Mouse (Mus musculus) frontal cortex, postnatal 25 days (tissue): ENCODE data around the gene Trio.

Source experiments
- DNase-seq, 2 experiments: peaks; one replicate each; pipeline ENCODE4 v3.0.0; 2022; ENCODE audit warnings: low spot score in 2 of 2

The Trio gene

DNA sequence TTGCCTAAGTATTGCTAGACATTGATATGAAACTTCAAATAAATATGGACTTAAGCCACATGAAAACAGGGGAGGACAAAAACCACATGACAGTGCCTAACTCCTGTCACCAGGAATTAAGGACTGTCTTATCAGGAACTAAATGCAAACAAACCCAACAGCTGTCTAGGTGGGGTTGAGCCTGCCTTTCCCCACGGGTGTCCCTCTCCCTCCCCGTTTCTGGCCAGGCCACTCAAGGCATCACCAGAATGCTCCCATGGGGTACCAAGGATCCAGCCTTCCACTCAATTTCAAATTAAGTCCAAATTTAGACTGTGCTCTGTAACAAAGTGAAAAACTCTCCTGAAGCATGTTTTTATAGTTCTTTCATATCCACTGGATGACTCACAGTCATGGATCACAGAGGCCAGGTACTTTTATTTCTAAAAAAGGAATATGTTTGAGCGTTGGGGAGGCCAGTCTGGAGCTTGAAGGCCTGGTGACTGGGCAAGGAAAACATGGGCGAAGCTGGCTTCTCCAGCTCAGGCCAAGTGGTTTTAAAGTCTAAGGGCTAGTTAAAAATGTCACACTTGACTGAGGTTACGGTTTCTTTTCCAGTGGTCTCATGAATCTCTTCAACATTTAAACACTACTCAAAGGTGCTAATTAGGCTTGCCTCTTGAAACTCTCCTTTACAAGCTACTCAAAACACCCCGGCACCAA lies 33.6 kb downstream of the Trio start:
- no peak for DNase-seq

DNA sequence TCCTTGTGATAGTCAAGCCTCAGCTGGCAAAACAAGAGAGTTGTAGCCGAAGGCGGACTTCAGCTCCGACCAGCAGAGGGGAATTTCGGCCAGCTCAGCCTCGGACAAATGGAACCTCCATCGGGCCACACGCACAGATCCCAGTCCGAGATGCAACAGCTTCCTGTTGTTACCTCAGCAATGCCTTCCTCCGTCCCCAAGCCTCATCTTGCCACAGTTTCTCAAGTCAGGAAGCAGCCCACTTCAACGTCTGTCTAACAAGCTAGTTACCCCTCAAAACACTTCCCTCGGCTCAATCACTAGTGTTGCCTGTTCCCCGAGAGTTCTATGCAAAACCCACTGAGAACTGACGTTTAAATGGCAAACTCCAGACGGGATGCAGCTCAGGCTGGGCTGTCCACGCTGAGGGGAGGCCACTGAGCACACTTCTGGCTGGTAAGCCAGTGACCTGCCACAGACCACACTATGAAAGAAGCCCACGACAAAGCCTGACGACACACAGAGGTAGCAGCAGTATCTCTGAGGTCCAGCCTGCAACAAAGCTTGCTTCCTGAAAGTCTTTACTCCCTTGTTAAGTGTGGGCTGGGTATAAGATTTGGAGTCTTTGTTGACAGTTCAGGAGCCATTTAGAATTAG lies 34.5 kb downstream of the Trio start:
- no peak for DNase-seq

DNA sequence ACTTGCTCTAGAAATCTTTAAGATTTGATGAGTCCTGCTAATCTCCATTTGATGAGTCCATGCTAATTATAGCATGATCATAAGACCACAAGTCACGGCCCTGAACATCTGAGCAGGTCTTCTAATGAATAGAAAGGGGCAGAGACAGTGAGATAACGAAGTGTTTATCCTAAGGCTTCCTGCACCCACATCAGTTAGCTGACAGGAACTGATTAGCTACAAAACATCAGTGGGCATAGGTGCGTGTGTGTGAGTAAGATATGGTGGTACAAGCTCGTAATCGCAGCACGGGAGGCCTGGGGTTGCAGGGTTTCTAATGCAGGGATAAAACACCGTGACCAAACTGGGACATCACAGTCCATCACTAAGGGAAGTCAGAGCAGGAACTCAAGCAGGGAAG lies 37.7 kb downstream of the Trio start:
- no peak for DNase-seq

DNA sequence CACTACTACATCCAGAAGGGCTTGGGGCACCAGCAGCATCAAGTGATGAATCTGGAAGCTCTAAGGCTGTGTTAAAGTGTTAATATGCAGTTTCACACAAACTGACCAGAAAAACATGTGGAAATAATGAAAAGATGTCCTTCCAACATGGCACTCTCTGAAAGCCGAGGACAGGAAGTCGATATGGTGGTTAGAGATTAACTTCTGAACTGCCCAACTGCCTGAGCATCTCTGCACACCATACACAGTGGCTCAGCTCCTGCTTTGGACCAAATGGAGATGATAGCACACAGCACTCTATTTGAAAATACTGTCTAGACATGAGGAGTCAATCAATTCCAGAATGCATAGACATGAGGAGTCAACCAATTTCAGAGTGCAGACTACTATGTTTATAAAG lies 40.8 kb downstream of the Trio start:
- no peak for DNase-seq

DNA sequence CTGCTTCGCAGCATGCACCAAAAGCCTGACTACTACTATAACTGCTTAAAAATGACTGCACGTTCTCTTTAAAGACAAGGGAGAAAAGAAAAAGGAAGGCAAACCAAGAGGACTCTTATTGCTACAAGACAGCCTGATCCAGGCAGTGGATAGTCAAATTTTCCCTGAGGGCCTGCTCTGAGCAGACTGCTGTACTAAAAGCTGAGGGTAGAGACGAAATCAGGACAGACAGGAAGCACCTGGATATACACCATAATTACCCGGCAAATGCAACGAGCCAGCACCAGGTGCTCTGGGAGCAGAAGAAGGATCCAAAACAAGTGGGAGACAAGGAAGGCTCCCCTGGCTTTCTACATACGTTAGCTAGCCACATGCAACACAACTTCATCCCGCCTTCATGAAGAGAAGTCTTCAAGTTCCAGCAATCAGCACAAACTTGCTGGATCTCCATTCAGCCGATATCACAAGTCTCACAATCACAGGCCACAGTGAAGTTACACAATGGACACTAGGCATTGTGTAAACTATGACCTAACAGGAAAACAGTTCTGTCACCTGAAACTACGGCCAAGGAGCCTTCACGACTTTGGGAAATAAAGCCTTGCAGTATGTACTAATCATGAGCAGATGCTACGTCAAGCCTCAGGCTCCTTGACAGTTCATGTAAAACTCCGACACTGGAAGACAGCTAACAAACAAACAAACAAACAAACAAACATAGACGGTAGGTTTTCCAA lies 43.7 kb downstream of the Trio start:
- no peak for DNase-seq

DNA sequence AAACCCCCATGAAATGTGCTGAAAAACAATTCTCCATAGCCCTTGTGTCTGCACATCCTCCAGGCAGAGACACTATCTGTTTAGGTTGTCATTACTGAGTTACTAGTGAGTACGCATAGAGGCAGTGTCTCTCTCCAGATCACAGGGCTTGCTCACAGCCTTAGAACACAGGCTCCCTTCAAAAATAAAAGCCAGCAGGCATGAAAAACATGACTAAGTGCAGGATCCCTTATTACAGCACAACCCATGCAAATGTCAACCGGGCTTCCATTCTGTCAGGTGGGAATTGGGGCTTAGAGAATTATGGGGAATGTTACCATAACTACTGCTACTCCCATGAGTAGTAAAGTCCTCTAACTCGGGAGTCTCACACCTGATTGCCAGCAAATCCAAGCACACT lies 44.4 kb downstream of the Trio start:
- DNase-seq, result no peak

DNA sequence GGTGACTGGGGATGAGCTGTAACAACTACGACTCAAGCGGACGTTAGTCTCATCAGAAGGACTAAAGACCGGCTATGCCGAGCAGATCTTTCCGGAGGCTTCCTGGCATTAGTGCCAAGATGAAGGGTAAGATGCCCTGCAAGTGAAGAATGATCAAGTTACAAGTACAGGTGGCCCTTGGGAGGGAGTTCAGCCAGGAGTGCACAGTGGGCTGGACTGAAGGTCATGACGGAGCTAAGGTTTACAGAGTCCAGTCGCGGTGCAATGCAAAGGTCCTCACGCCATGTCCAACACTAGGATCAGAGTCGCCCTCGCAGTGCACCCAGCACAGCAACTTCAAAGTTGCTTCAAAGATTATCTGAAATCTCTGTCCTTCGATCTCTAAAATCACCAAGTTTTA lies 45.2 kb downstream of the Trio start:
- DNase-seq, result no peak

DNA sequence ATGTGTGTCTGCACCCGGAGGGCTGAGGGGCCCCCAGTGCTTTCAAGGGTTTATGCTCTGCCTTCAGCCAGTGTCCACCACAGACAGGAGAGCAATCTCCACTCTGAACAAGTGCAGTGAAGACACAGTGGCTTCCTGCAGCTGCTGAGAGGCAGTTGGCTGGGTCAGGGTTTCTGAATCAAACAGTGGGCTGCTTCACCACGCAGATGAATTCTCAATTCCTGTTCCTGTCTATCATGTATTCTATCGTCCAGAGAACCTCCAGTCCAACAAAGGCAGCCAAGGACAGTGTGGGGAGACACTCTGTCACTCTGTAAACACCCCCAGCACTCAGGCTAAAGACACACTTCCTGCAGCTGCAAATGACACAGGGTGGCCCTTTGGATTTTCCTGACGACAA lies 48.7 kb downstream of the Trio start:
- DNase-seq, result no peak

DNA sequence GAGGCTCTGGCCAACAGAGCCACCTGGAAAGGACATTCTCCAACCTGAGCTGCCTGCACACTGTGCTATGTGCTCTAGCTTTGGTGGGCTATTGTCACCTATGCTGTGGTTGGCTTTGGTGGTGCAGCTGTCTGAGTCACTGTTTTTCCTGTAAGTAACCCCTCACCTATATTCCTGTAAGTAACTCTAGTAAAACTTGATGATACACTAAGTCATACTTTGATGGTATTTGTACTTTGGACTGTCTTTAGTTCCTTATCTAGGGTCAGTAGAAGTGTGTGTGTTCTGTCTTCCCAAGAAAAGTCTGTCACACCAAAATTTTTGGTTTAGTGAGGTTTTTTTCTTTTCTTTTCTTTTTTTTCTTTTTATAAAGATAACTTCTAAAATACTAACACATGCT lies 49.3 kb downstream of the Trio start:
- no peak for DNase-seq

DNA sequence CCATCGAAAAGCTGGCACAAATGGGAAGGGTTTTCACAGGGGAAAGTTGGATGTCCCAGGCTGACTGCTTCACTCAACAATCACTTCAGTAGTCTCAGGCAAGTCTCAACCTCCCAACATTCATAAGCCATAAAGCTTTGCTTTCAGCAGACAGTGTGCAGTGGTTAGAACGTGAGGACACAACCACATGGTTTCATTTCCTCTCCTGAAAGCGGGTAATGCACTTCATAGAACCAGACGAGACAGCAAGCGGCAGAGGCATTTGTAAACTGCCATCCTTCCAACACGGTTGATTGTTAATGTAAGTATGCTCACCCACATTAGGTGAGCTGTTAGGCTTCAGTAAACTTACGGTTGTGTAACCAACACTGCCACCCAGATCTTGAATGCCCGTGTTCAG lies 51.0 kb downstream of the Trio start:
- no peak for DNase-seq

DNA sequence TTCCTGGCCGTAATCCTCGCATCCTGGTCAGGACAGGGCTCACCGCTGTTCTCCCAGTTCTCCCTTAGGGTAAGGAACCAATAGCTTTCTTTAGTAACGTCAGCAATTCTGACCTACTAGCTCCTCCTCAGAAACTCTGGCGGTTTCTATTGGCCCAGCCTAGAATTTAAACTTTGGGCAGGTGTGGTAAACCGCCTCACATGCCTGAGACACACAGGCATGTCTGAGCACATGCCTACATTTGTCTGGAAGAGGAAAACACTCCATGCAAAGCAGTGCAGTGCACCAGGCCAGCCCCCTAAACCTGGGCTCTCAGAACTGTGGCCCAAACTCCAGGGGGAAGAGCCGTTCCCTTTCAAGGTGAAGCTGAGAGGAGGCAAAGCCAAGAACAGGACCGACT lies 57.5 kb downstream of the Trio start:
- no peak for DNase-seq

DNA sequence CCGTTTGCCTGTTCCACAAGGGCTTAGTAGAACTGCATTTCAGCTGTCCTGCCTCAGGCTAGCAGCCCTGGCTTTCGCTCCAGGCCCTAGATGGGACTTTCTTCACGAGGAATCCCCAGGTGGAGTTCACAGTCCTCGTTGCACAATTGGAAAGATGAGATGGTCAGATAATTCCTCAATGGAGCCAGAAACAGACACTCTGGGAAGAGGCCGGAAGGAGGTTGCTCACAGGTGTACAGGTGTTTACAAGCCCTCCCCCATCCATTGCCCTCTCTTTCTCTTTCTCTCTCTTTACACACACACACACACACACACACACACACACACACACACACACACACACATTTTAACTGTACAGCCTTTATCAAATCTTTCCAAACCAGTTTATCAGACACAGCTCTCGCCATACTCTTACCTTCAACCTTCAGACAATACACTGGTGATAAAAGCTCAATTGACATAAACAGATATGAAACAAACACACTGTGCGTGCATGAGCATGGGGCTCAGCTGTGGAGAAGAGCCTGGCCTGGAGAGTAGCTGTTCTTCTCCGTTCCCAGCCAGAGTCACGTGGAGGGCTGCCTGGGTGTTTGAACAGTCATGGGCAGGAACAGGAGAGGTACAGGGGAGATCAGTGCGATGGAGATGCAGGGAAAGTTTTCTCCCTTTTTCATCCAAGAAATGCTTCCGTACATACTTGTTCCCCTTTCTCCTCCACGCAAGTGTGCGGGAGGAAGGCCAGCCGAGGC lies 58.3 kb downstream of the Trio start:
- no peak for DNase-seq

DNA sequence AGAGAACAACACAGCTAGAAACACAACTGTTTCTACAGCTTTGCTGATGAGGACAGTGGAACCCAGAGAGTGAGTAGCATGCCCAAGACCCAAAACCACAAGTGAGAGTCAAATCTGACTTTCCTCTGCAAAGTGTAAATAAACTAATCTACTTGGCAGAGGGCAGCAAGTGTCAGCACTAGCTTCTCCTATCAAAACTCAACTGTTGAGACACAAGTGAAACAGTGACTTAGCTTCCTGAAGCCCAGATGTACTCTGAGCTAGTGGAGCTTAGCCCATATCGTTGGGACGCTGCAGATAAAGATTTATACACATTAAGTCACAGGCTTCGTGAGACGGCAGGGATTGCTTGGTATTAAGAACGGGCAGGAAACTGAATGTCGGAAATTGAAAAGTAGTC lies 60.8 kb downstream of the Trio start:
- no peak for DNase-seq

DNA sequence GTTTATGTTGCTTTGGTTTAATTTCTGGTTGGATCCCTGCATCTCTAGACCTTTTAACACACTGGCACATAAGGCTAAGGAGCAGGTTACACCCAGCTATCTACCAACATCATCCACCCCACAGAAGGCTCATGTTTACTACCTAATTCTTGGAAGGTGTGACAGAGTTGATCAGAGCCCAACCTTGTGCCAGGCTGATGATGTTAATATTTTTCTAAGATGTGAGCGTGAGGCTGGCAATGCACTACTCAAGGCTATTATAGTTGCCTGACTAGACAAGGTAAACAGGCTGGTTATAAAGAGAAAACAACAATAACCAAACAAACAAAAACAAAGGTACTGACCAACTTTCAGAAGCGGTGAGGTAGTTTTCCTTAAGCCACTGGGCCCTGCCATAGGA lies 62.1 kb downstream of the Trio start:
- no peak for DNase-seq

DNA sequence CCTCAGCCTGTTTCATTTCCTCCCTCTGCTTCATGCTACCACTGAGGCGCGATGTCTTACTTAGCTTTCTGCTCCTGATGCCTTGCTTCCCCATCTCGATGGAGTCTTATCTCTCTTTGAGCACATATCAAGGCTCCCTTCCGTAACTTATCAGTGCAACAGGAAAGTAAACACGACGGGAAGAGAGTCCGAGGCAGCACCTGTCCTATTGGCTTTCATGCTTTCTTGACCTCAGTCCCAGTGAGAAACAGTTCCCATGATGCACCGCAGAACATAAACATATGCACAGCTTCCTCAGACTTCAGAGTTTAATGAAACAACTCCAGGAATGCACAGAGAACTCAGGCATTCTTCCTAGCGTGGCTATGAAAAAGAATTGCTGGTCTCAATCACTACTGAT lies 65.0 kb downstream of the Trio start:
- DNase-seq, result no peak

DNA sequence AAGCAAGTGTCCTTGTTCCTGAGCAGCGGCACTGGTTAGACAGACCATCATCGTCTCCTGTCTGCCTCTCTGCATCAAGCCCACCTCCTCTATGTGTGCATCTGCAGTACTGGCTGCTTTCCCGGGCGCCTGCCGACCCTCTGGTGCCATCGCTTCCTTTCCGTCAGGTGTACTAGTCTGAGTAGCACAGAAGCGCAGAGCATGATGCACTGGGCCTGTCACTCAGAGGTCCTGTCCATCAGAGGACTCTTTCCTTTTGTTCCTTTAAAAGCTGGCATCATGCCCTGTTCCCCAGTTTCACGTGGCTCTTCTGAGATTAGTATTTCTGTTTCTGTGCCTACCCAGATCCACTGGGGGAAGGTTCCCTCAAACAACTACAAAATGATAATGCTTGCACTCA lies 67.8 kb downstream of the Trio start:
- no peak for DNase-seq

DNA sequence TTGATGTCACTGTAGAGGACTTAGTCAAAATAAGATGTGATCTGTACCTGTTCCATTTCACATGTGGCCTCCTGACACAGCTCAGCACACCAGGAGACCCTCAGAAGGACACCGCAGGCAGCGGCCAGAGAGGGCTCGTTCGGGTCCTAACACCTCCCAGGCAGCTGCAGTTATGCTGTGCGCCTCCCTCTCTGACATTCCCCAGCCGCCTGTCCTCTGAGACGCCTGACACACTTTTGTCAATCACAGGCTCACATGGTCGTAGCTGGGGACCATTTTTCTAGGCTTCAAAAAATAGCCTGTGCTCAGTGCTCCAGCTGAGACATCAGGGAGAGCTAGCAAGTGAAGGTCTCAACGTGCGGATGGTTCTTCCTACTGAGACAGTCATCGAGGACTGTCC lies 70.0 kb downstream of the Trio start:
- no peak for DNase-seq

DNA sequence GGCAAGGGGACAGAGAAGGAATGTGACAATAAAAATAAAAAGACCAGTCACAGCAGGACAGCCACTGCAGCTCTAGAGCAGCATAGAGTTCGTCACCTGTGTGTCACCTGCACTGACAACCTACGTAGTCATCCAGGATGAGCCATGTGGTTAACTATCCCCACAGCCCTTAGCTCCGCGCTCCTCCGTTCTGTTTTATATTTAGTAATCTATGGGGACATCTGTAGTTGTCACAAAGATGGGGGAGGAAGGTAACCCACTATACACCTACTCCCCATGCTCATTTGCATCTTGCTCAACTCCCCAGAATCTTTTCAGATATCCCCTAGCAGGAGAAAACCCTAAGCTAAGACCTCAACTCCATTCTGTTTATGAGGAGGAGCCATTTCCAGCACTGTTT lies 71.3 kb downstream of the Trio start:
- DNase-seq, result no peak

DNA sequence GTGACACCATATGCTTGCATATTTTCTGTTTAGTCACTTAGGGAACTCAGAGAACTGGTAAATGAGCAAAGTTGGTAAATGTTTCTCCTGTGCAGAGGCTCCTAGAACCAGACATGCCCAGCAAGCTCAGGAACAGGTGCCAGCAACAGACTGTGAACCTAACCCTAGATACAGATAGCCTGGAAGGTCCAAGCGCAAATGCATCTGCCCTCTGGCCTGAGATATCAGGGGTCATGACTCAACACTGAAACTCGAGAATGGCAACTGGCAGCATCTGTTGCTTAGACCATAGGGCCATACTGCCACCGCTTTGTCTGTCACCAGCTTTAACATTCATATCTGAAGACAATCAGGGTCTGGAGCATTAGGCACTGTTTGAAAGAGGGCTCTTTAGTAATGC lies 72.1 kb downstream of the Trio start:
- DNase-seq, result no peak

DNA sequence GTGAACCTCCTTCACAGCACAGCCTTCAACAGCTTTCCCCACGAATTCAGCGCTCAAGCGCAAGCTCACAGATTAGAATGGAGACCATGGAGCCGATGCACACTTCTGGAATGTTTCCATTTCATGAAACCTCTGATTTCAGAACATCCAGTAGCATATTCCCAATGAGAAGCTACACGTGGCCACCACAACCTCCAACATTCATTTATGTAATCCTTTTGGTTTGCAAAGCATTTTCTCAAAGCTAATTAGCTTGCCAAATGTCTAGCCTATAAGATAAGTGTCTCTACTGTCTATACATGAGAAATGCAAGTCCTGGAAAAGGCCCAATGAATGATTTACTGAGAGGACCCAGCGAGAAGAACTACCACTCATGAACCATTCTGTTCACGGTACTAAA lies 74.5 kb downstream of the Trio start:
- peak in 1 of 2 experiments; percentile 29 for DNase-seq

DNA sequence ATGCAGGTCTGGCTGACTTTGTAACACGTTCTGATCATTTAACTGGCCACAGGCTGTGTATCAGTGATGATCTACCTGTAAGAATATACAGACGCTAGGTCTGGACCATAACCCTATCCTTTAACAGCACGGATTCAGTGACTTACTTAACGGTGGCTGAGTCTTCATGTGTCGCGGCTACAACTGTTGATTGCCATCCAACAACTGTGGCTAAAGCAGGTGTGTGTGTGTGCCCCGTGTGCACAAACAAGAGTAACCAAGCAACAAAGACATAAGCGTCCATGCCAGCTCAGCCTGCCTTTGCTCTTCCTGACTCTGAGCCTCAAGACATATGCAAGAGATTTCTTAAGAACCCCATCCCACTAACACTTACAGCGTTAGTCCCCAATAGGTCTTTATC lies 76.5 kb downstream of the Trio start:
- no peak for DNase-seq

DNA sequence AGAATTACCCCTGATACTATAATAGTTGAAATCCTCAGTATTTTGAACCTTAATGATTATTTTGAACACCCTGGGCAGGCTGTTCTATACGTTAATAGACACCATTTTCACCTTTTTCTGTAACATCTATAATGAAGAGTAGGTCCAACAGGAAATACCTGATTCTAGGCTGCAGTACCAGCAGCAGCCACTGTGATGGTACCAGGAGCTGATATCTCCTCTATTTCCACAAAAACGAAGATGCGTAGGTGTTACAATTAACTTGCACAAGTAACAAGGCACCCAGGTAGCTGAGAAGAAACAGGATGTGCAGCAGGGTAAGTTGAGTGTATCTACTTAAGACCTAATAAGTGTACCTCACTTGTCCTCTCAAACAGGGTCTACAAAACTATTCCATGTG lies 77.8 kb downstream of the Trio start:
- no peak for DNase-seq

DNA sequence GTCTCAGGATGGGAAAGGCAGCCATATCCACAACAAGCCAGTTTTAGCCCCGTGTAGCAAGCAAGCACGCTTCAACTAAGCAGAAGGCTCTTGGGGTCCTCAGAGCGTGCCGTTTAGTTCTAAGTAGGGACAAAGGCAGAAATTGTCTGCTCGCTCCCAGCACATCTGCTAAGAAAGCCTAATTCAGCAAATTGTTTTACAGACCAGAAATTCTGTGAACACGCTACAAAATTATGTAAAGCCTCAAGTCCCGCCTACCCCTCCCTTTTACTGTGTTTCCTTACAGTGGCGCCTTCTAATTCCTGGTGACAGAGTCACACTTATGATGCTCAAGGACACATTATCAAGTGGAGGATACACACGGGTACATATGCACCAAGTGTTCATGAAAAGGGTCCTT lies 80.1 kb downstream of the Trio start:
- DNase-seq, result no peak
